Comparison of ENCODE assay signal across 8 mouse cellular contexts in genomic region chr1:124845681-124846080, GRCm38 (mm10).
A peak's percentile ranks its signal among the peaks of the same experiment; 100 is the strongest.
DNase-seq lines count a peak whose midpoint lies in the region; ATAC-seq and TF ChIP-seq lines count a peak whose summit lies in the region.

No protein-coding gene starts in this region.

- ATAC-seq in cerebellum, adult (ENCODE audit: insufficient number of reproducible peaks, low FRiP score, low TSS enrichment), result no peak

- intact Hi-C loops in left cerebral cortex, adult 2 months (cut with DNase I), result loop anchor here (10.0 kb wide), 1 partner anchor 131 kb away; no protein-coding TSS in a partner anchor
- intact Hi-C loops in left cerebral cortex, postnatal 4 days (cut with DNase I), result no loop called here

- peak overlapping the region; percentile 90 for H3K27ac ChIP-seq in left cerebral cortex, adult 2 months

- TF ChIP-seq POLR2A in brain, embryonic 14.5 days (IDR thresholded peaks at IDR 0.05; ENCODE audit: borderline replicate concordance, extremely low read depth, insufficient read depth, insufficient read length, poor library complexity, severe bottlenecking), result no peak

- no peak for TF ChIP-seq CTCF in left cerebral cortex, adult 2 months (IDR thresholded peaks at IDR 0.05)
- TF ChIP-seq CTCF in brain, embryonic 14.5 days (IDR thresholded peaks at IDR 0.05; ENCODE audit: borderline replicate concordance, extremely low read depth, insufficient read depth, insufficient read length), result no peak

- DNase-seq in left cerebral cortex, adult 2 months (ENCODE audit: extremely low spot score in 1 of 2, low spot score in 2 of 2), result peak in 1 of 2 experiments; percentile 19
- DNase-seq in left cerebral cortex, postnatal 4 days, result no peak
- DNase-seq in R1 (ENCODE audit: low read depth, low spot score), result peak; percentile 68
- peak; percentile 14 for DNase-seq in brain, embryonic 14.5 days (ENCODE audit: low read depth)
- peak; percentile 2 to 62 for DNase-seq in kidney, postnatal 36 days
- DNase-seq in right cerebral cortex, postnatal 25 days, result peak; percentile 33
- no peak for DNase-seq in B cell, adult 2 months

- peak overlapping the region; percentile 51 for H3K4me3 ChIP-seq in left cerebral cortex, adult 2 months

Comparison
In these comparisons a context has a peak if more than half of its experiments do, and no peak if none do; other contexts are left out.
1. DNase-seq: peak in R1 (single experiment), brain, embryonic 14.5 days (single experiment), kidney, postnatal 36 days (2 of 2) and right cerebral cortex, postnatal 25 days (single experiment); none in left cerebral cortex, postnatal 4 days (single experiment) and B cell, adult 2 months (0 of 2).